Mouse (Mus musculus) heart, postnatal 36 days (tissue): ENCODE data around the gene Zfp646. TPM values are rescaled to one million over a fixed set of nuclear protein-coding genes. Genes with fewer than 3 reads are reported as not detected.

ENCODE experiments used
- DNase-seq, 2 experiments: peaks; one replicate each; pipeline ENCODE4 v3.0.0; 2021 to 2022
- intact Hi-C: fragments of 180-260 bp; cut with DNase I; formaldehyde crosslinking; loops from one replicate; pipeline ENCODE4 v1.15.1; 2025
- total RNA-seq, 2 experiments: library from RNA; stranded (reverse); gene quantifications; 2 replicates each; pipeline ENCODE4 v1.2.3; 2021

Zfp646 gene
- total RNA-seq, 2 experiments from 2014 or later = 17.2 to 19.3 TPM

DNA sequence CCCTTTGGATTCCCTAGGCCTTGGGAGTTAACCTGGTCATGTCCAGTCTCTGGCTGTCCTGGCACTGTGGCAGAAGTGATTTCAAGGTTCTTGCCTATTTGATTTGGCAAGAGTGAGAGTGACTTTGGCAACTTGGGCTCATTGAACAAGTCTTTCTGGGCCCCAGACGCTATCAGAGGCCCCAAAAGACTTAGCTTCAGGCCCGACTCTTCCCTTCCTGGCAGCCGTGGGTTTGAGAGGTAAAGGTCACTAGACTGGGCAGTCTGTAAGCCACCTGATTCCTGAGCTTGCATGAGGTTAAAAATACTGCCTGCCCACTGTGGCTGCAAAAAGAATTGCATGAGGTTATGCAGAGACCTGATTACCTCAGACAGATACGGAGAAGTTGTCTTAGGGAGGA lies 32.6 kb downstream of the Zfp646 start:
- no peak for DNase-seq
- intact Hi-C loops = no loop called here

DNA sequence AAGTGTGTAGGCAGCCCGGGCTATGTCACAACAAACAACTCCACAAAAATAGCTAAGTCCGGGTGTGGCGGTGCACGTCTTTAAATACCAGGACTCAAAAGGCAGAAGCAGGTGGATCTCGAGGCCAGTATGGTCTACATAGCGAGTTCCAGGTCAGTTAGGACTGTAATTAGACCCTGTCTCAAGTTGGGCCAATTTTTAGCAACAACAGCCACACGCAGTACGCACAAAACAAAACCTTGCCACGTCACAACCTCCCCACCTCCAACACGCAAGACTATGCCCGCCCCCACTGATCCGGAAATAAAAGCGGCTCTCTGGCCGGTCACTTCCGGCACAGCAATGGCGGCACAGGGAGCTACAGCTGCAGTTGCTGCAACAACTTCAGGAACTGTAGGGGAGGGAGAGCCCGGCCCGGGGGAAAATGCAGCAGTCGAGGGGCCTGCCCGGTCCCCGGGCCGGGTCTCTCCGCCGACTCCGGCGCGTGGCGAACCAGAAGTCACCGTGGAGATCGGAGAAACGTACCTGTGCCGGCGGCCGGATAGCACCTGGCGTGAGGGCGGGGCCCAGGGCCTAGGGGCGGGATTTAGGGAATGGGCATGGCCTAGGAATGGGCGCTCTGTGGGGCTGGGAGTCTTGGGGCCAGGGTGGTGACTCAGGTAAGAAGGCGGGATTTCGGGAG lies 36.3 kb downstream of the Zfp646 start, which contains the start of gene Kat8:
Kat8 (plus strand) TSS at position 327 of the 682 bp plus-strand sequence.
- DNase-seq = peak; percentile 83 to 85
- intact Hi-C loops = no loop called here

- intact Hi-C loops = no loop called here
- no peak for DNase-seq
Observed at GRCm38 (mm10) chr7:127912938-127913337, 36.9 kb downstream of the Zfp646 start.

- intact Hi-C loops = no loop called here
- no peak for DNase-seq
Observed at GRCm38 (mm10) chr7:127915293-127915692, 39.3 kb downstream of the Zfp646 start.

DNA sequence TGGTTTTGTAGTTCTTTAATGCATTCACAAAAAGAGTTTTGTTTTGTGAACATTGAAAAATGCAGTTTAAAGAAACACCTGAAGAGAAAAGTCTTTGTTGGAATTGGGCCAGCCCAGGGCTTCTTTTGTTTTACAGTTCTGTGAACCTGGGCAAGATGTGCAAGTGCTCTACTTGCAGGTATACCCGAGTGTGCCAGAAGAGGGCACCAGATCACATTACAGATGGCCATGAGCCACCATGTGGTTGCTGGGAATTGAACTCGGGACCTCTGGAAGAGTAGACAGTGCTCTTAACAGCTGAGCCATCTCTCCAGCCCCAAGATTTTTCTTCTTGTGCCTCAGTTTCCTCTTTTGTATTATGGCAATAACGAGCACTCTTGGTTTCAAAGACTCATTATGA lies 42.2 kb downstream of the Zfp646 start:
- intact Hi-C loops = no loop called here
- peak in 1 of 2 experiments; percentile 54 for DNase-seq

DNA sequence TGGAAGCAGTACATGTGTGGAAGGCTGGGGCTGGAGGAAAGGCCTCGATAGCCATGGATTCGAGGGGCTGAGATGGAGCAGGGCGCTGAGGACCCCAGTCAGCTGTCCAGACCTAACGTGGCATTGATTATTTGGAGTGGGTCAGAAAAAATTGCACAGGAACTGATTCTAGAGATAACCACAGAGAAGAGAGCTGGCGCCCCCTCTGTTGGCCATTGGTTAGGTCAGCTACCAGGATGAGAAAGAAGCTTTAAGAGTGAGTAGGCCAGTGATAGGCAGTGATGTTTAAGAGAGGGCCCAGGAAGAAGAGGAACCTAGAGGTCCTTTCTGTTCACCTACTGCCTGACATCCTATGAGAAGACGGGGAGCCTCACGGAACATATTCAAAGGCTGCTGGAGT lies 43.3 kb downstream of the Zfp646 start:
- DNase-seq = no peak
- intact Hi-C loops = no loop called here

- no peak for DNase-seq
- intact Hi-C loops = no loop called here
Observed at GRCm38 (mm10) chr7:127921516-127921915, 45.5 kb downstream of the Zfp646 start.

DNA sequence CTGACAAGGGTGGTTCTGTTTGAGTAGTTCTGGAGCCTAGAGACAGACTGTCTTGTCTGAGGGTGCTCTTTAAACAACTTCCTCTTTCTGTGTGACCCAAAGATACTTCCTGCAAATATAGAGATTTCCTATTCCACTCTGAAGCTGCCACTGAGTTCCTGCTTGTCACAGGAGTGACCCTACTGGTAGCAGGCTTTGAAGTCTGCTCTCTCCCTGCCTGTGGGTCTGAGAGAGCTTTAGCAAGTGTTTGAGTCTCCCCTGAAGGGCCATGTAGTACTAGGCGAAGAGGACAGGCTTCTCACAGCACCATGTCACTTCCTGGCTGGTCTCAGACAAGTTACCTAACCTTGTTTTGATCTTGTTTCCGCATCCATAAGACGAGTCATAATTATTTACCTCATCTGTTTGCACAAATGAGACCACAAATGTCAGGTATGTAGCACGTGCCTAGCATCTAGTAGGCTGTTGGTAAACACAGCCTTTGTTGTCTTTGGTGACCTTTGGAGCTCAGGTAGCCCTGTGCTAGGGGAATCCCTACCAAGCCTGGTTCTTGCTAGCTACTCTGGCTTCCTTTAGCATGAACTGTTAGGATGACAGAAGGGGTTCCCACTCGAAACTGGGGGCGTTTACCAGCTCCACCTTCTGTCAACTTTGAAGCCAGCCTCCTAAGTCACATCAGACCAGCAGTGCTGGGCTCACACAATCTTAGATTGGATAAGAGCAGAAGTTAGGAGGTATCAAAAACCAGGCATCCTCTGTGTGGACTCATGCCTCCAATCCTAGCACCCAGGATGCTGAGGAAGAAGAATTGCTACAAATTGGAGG lies 46.6 kb downstream of the Zfp646 start:
- intact Hi-C loops = no loop called here

DNA sequence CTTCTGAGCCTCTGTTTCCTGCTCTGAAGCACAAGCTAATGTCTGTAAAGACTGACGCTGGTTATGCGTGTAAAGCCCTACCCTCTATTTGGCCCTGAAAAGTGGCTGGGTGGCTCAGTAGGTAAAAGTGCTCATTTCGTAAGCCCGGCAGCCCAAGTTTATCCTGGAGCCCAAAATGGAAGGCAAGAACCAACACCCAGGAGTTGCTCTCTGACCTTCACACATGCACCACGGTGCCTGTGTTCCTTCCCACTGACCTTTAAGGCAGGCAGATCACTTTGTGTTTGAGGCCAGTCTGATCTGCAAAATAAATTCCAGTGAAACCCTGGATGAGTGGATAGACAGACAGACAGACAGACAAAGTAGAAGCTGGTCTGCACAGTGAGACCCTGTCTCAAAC lies 47.7 kb downstream of the Zfp646 start:
- no peak for DNase-seq
- intact Hi-C loops = no loop called here

More for the DNA sequence above, 46.6 kb downstream of the Zfp646 start:
- DNase-seq = no peak

DNA sequence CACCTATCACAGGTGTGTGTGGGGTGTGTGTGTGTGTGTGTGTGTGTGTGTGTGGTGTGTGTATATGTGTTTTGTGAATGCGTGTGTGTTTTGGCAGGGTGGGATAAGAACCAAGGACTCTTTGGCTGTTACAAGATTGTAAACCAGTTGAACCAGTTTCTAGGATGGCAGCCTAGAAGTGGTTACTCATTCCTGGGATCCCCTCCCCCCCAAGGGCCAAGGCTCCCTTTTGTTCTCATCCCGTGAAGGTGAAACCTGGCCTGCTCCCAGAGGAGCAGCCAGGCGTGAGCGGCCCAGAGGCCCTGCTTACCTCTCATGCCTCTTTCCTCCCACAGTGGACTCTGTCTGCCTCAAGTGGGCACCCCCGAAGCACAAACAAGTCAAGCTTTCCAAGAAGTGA lies 49.2 kb downstream of the Zfp646 start:
- intact Hi-C loops = no loop called here

DNA sequence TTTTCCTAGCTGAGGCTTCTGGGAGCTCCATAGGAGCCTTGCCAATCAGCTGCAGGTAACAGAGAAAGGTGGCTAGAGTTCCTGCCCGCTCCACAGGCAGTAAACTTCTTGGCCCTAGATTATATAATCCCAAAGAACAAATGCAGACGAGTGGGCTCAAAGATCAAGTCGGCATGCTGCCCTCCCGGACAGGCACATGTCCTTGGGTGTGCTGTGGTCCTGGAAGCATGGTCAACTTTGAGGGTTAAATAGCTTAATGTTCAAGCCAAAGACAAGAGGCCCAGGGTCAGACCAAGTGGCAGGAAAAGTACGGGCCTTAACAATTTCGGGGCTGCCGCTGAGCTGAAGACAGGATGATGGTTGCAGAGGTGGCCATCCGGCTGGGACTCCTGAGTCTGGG lies 50.0 kb downstream of the Zfp646 start:
- no peak for DNase-seq
- intact Hi-C loops = no loop called here

More for the DNA sequence above, 49.2 kb downstream of the Zfp646 start:
- DNase-seq = no peak

GRCm38 (mm10) chr7:127926846-127927245 lies 50.8 kb downstream of the Zfp646 start:
- intact Hi-C loops = no loop called here
- DNase-seq = no peak

GRCm38 (mm10) chr7:127927726-127928125 lies 51.7 kb downstream of the Zfp646 start:
- no peak for DNase-seq
- intact Hi-C loops = no loop called here

DNA sequence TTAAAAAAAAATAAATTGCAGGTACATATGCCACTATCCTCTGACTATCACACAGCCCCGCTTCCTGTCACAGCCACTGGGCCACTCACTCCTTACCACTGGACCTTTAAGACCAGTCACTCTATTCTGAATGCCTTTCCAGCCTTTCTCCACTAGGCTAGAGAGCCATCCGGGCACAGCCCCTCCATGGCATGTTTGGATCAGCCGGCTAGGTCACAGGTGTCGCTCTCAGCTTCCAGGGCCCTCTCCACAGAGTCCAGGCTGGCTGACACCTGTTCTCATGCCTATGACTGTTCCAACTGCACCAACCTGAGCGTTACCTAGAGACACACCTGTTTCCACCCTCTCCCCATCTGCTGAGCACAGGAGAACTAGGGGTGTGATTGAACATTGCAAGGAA lies 52.6 kb downstream of the Zfp646 start:
- DNase-seq = no peak
- intact Hi-C loops = no loop called here

DNA sequence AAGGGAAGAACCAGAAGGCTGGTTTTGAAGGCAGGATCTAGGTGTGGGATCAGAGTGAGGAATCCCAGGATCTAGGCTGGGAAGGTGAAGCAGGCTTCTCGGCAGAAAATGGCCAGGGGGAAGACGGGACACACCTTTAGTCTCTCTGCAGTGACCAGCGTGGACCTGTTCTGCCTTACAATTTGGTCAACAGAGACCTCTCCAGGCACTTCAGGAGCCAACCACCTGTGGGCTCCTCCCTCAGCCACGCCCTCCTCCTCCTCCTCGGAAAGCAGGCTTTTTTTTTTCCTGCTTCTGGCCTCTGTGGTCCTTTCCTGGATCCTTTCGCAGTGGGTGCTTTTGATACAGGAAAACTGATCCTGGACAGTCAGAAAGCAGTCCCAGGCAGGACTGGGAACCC lies 53.9 kb downstream of the Zfp646 start, which contains the start of gene Prss8:
Prss8 (minus strand) TSS at position 182 of the 400 bp plus-strand sequence.
- intact Hi-C loops = no loop called here
- no peak for DNase-seq

DNA sequence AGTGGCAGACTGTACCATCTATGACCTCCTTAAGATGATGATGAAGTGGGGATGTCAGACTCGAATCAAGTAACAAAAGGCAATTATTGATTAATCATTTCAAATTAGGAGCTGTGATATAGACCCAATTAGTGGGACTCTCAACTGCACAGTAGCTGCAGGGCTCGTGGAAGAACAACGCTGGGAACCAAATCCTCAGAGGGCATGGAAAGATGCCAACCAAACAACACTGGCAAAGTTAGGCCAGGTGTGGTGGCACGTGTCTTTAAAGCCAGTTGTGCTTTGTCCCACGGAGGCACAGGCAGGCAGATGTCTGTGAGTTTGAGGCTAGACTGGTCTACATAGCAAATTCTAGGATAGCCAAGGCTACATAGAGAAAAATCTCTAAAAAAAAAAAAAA lies 54.6 kb downstream of the Zfp646 start:
- no peak for DNase-seq
- intact Hi-C loops = no loop called here

GRCm38 (mm10) chr7:127931351-127932135 lies 55.5 kb downstream of the Zfp646 start:
- intact Hi-C loops = loop anchor here (2.0 kb wide), 1 partner anchor 89 kb away; no protein-coding TSS in a partner anchor
- no peak for DNase-seq

DNA sequence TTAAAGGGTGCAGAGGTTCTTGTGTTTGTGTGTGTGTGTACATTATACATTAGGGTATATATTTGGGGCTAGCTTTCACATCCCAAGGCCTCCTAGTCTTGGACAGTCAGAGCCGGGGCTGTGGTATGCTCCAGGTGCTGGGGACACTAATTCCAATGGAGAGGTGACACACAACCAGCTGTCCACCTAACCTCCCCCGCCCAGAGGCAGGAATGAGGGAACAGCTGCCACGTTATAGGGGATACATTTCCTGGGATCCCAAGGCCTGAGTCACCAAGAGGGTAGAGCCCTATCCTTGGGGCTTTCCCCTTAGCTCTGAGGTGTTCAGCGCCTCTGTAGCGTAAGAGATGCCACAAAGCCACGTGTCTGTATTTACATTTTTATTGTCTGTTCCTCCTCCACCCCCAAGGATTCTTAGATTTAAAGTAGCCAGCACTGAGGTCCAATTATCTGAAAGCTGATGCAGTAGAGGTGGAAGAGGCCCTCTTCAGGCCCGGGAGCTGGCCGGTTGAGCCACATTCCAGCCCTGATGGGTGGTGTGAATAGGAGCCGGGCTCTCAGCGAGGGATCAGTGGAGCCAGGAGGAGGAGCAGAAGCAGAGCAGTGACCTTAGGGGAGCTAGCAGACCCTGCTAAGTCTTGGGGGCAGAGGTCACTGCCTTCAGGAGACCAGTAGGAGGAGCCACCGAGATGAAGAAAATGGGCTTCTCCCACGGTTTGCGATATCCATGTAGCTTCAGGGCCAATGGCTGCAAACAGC lies 56.4 kb downstream of the Zfp646 start:
- DNase-seq = no peak
- intact Hi-C loops = loop anchor here (2.0 kb wide), 1 partner anchor 90 kb away; no protein-coding TSS in a partner anchor

DNA sequence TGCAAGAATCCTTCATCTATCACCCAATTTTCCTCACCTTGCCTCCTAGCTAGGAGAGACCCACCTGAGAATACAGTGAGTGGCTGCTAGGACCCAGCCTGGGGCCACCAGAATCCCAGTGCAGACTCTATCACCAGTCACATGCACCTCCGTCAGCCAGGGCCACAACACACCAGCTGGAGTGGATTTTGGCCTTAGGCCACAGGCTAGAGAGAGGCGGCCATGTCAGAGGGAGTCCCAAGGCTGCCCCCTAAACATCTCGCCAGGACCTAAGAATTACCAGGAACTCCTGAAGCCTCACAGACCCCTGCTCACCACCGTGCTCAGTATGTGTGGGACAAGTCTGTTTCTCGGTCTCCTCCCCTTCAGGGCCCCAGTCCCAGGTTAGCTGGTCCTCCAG lies 58.1 kb downstream of the Zfp646 start:
- intact Hi-C loops = no loop called here
- no peak for DNase-seq
